Comparison of ENCODE assay signal across 7 mouse cellular contexts in the genomic region with DNA sequence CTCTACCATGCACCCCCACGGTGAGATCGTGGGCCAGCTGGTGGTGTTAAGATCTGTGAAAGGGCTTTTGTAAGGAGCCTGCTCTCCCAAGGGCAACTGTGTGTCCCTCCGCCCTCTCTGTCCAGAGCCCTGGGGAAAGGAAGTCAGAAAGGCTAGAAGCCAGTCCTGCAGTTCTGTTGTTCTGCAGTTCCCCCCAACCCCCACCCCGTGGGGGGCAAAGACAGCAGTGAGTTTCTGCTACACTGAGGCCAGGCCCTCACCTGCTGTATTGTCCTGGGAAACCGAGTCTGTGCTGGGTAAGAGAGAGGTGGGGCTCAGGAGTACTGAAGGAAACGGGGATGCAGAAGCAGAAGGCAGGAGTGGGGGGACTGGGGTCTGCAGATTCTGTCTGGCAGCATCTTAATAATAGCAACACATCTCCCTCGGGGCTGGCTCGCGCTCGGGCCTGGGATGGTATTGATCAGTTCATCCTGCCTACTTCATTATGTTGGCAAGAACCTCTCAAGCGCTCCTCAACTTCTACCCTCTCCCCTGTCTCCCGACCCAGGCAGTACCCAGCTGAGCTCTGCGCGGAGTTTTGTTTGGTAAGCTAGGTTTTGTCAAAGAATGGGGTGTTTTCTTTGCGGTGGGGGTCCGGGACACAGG. TPM values are rescaled to one million over a fixed set of nuclear protein-coding genes. Genes with fewer than 3 reads are reported as not detected.
DNase-seq lines count a peak whose midpoint lies in the region; ATAC-seq and TF ChIP-seq lines count a peak whose summit lies in the region.

TSS of gene Kcna2 (plus strand) at position 336 of the 645 bp plus-strand sequence.

- DNase-seq in lung, embryonic 14.5 days: no peak
- no peak for DNase-seq in lung, postnatal 36 days
- peak; percentile 43 to 52 for DNase-seq in cerebellum, postnatal 14 days
- no peak for DNase-seq in natural killer cell, adult 2 months (ENCODE audit: low spot score in 2 of 2)

- 4% methylated on average over 16 of the region's 16 CpGs for WGBS in lung, embryonic 14.5 days
- WGBS in hindbrain, embryonic 12.5 days: 2% methylated on average over 16 of the region's 16 CpGs
- WGBS in liver, embryonic 16.5 days (ENCODE audit: insufficient replicate concordance): 5% methylated on average over 16 of the region's 16 CpGs

- H3K4me3 ChIP-seq in lung, embryonic 14.5 days (ENCODE audit: low read depth, low read length): peak within 1 kb of the TSS; percentile 54
- peak within 1 kb of the TSS; percentile 54 for H3K4me3 ChIP-seq in hindbrain, embryonic 12.5 days
- peak within 1 kb of the TSS; percentile 12 for H3K4me3 ChIP-seq in liver, embryonic 16.5 days (ENCODE audit: low read depth, low read length)

- H3K27me3 ChIP-seq in lung, embryonic 14.5 days (ENCODE audit: insufficient read depth, low read length): peaks cover 45% of the 10 kb centered on the region
- H3K27me3 ChIP-seq in hindbrain, embryonic 12.5 days: peaks cover 45% of the 10 kb centered on the region
- H3K27me3 ChIP-seq in liver, embryonic 16.5 days (ENCODE audit: control insufficient read depth, insufficient read depth, low read depth, low read length): peaks cover 47% of the 10 kb centered on the region

- ATAC-seq in lung, embryonic 14.5 days (ENCODE audit: insufficient read depth): no peak
- peak; percentile 55 for ATAC-seq in hindbrain, embryonic 12.5 days (ENCODE audit: low FRiP score)
- ATAC-seq in liver, embryonic 16.5 days (ENCODE audit: low read depth): no peak
- ATAC-seq in erythroblast, adult 5-6 weeks (replicated peaks; ENCODE audit: low FRiP score, poor library complexity, severe bottlenecking): no peak

- peak within 1 kb of the TSS; percentile 48 for H3K9ac ChIP-seq in lung, embryonic 14.5 days
- peak within 1 kb of the TSS; percentile 71 for H3K9ac ChIP-seq in hindbrain, embryonic 12.5 days
- H3K9ac ChIP-seq in liver, embryonic 16.5 days (ENCODE audit: low read depth, low read length): no peak within 1 kb of the TSS

- no peak within 1 kb of the TSS for H3K27ac ChIP-seq in lung, embryonic 14.5 days (ENCODE audit: low read depth)
- H3K27ac ChIP-seq in hindbrain, embryonic 12.5 days: peak within 1 kb of the TSS; percentile 52; the same call in 1 of the 2 replicates
- H3K27ac ChIP-seq in liver, embryonic 16.5 days (ENCODE audit: low read length): no peak within 1 kb of the TSS

- no peaks in the 10 kb centered on the region for H3K36me3 ChIP-seq in lung, embryonic 14.5 days (ENCODE audit: insufficient read depth)
- no peaks in the 10 kb centered on the region for H3K36me3 ChIP-seq in hindbrain, embryonic 12.5 days
- no peaks in the 10 kb centered on the region for H3K36me3 ChIP-seq in liver, embryonic 16.5 days (ENCODE audit: control insufficient read depth, insufficient read depth)

- H3K4me1 ChIP-seq in lung, embryonic 14.5 days (ENCODE audit: insufficient read depth): 0 out of 2 replicates have a peak, but pooled peaks cover 3% of the 10 kb centered on the region
- H3K4me1 ChIP-seq in hindbrain, embryonic 12.5 days: peaks cover 9% of the 10 kb centered on the region
- H3K4me1 ChIP-seq in liver, embryonic 16.5 days (ENCODE audit: control insufficient read depth, low read depth, low read length): no peaks in the 10 kb centered on the region

- no peaks in the 10 kb centered on the region for H3K9me3 ChIP-seq in lung, embryonic 14.5 days (ENCODE audit: low read depth, low read length)
- no peaks in the 10 kb centered on the region for H3K9me3 ChIP-seq in hindbrain, embryonic 12.5 days (replicated peaks)
- no peaks in the 10 kb centered on the region for H3K9me3 ChIP-seq in liver, embryonic 16.5 days (replicated peaks; ENCODE audit: control insufficient read depth, low read length)

- peak within 1 kb of the TSS; percentile 95 for H3K4me2 ChIP-seq in lung, embryonic 14.5 days
- H3K4me2 ChIP-seq in hindbrain, embryonic 12.5 days (replicated peaks): peak within 1 kb of the TSS; percentile 79
- H3K4me2 ChIP-seq in liver, embryonic 16.5 days (ENCODE audit: low read depth, low read length): 0 out of 2 replicates have a peak within 1 kb of the TSS, but pooled peaks have one; percentile 17

- TF ChIP-seq CTCF in lung, embryonic 14.5 days (IDR thresholded peaks at IDR 0.05; ENCODE audit: low read depth): no peak

RNA-seq across cellular contexts. Expression of gene Kcna2, which starts in this region (rescaled TPM):
- 0.42 and 0.51 TPM in 2 replicates for polyA plus RNA-seq in lung, embryonic 14.5 days (2014; fragmentation: Nextera tagmentation; extraction: Ambion mirVana)
- polyA plus RNA-seq in hindbrain, embryonic 12.5 days (2016; fragmentation: Nextera tagmentation; extraction: Ambion mirVana): 0.57 and 0.67 TPM in 2 replicates
- 0.12 and 0.13 TPM in 2 replicates for polyA plus RNA-seq in liver, embryonic 16.5 days (2015; fragmentation: Nextera tagmentation; extraction: Ambion mirVana)
- total RNA-seq in erythroblast, adult 5-6 weeks (2015; ENCODE audit: low replicate concordance): 1.0 and 2.1 TPM in 2 replicates
- 0.98 and 1.3 TPM in 2 replicates for total RNA-seq in erythroblast, adult 5-6 weeks (2017; ENCODE audit: low replicate concordance)

Comparison
In these comparisons a context has a peak if more than half of its experiments do, and no peak if none do; other contexts are left out.
1. Peak in ATAC-seq, H3K4me3 ChIP-seq, H3K27ac ChIP-seq, H3K9ac ChIP-seq and H3K4me2 ChIP-seq in hindbrain, embryonic 12.5 days; RNA of the gene not detected or under 1 TPM.
2. DNase-seq: peak in cerebellum, postnatal 14 days (2 of 2); none in lung, embryonic 14.5 days (single experiment), lung, postnatal 36 days (single experiment) and natural killer cell, adult 2 months (0 of 2).
3. H3K4me2 ChIP-seq: peak in every context shown above with its lines; median percentile 95 in lung, embryonic 14.5 days; 79 in hindbrain, embryonic 12.5 days; 17 in liver, embryonic 16.5 days.
4. Peak in every context shown above with its lines, with median percentiles within 50 percentile points of each other: H3K4me3 ChIP-seq.